Mouse (Mus musculus) naive thymus-derived CD4-positive, alpha-beta T cell, adult 5 months (primary cell): ENCODE data around the gene Gabrr2. TPM values are rescaled to one million over a fixed set of nuclear protein-coding genes. Genes with fewer than 3 reads are reported as not detected.

Experiments
- polyA plus RNA-seq: library from polyadenylated mRNA; unstranded; fragments of 100-300 nt; shearing (Covaris generic); gene quantifications from one replicate; pipeline ENCODE4 v1.2.1, GENCODE M21; 2017

Gabrr2 gene
- polyA plus RNA-seq = 38.7 TPM

GRCm38 (mm10) chr4:33062981-33063380 lies at the start of gene Gabrr2:
Gabrr2 (plus strand) TSS chr4:33062999.

DNA sequence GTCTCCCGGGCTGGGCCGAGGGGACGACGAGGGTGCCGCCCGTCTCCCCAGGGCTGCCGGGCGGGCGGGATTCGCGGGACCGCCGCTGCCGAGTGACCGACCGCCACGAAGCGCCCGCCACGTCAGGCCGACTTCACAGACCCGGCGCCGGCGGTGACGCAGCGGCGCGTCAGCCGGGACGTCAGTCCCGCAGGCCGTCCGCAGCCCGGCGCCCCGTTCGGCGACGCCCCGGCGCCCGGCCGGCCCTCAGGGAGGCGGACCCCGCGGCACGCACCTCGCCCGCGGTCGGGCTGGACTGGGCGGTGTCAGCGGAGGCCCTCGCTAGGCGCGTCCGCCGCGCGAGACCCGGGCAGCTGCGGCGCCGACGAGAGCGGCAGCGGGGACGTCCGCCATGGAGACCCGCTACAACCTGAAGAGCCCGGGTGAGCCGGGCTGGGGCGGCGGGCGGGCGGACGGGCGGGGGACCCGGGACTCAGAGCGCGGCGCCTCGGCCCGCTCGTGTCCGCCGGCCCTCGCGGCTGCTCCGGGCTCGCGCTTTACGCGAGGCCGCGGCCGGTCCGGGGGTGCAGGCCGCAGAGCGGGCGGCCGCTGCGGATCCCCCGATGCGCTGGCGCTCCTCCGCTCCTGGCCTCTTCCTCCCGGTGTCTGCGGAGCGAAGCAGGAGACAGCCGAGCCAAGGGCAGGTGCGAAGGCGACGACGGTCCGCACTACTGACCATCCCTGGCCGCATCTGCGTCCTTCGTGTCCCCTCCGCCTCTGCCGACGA lies 31.4 kb upstream of the Gabrr2 start, which contains the start of gene Ube2j1:
Gene Ube2j1, plus strand, starts transcription at position 222 of the 766 bp plus-strand sequence.

GRCm38 (mm10) chr4:33132221-33132620 lies 69.4 kb downstream of the Gabrr2 start, which contains the start of gene Gabrr1:
Gabrr1 (plus strand) TSS chr4:33132521.

Other genes with a start within 250 kb of the Gabrr2 start
- 0.07 TPM for gene Ankrd6, start 112.2 kb upstream of the Gabrr2 start, polyA plus RNA-seq
- 3.5 TPM for gene Rragd, start 80.0 kb upstream of the Gabrr2 start, polyA plus RNA-seq
- 226 TPM for gene Ube2j1, start 31.6 kb upstream of the Gabrr2 start, polyA plus RNA-seq
- gene Gabrr1, start 69.5 kb downstream of the Gabrr2 start, polyA plus RNA-seq = not detected
- not detected for gene Pm20d2, start 126.7 kb downstream of the Gabrr2 start, polyA plus RNA-seq
- 5.1 TPM for gene Srsf12, start 146.0 kb downstream of the Gabrr2 start, polyA plus RNA-seq
- gene Pnrc1, start 227.2 kb downstream of the Gabrr2 start, polyA plus RNA-seq = 1,941 TPM
- 89.5 TPM for gene Rngtt, start 247.3 kb downstream of the Gabrr2 start, polyA plus RNA-seq